Mouse (Mus musculus) midbrain, embryonic 12.5 days (tissue): ENCODE results near the gene Maml2. TPM values are rescaled to one million over a fixed set of nuclear protein-coding genes. Genes with fewer than 3 reads are reported as not detected.

ENCODE experiments used
- ATAC-seq: fragments of 200-750 bp; cut with Nextera tagmentation; 2 replicates; pipeline ENCODE4 v1.8.0; 2017; ENCODE audit warnings: low read depth, moderate TSS enrichment, moderate library complexity; ENCODE audit not compliant: low FRiP score
- H3K27ac ChIP-seq: fragments of 300-500 bp; sonication (generic); replicated peaks from 2 replicates; pipeline ENCODE4 v1.5.1; 2016; ENCODE audit warnings: mild to moderate bottlenecking
- H3K27me3 ChIP-seq: fragments of 300-500 bp; sonication (generic); 2 replicates; pipeline ENCODE4 v1.6.1; 2016; ENCODE audit warnings: mild to moderate bottlenecking
- H3K36me3 ChIP-seq: fragments of 300-500 bp; sonication (generic); 2 replicates; pipeline ENCODE4 v1.6.1; 2016
- H3K4me1 ChIP-seq: fragments of 300-500 bp; sonication (generic); 2 replicates; pipeline ENCODE4 v1.6.1; 2016
- H3K4me2 ChIP-seq: fragments of 300-500 bp; sonication (generic); replicated peaks from 2 replicates; pipeline ENCODE4 v1.6.1; 2016; ENCODE audit warnings: mild to moderate bottlenecking, moderate library complexity
- H3K4me3 ChIP-seq: fragments of 300-500 bp; sonication (generic); 2 replicates; pipeline ENCODE4 v1.5.1; 2016; ENCODE audit warnings: mild to moderate bottlenecking
- H3K9ac ChIP-seq: fragments of 300-500 bp; sonication (generic); replicated peaks from 2 replicates; pipeline ENCODE4 v1.6.1; 2016; ENCODE audit warnings: mild to moderate bottlenecking, moderate library complexity
- H3K9me3 ChIP-seq: fragments of 300-500 bp; sonication (generic); 2 replicates; pipeline ENCODE4 v1.6.1; 2016; ENCODE audit warnings: mild to moderate bottlenecking
- WGBS: fragments of 180-500 bp; shearing (Covaris S2); methylation state at CpG from one replicate; pipeline ENCODE4 v1.1.7; 2016; 5-methylcytosine and 5-hydroxymethylcytosine counted together
- polyA plus RNA-seq: library from polyadenylated mRNA; unstranded; fragments of >200 nt; fragmentation: Nextera tagmentation; extraction: Ambion mirVana; gene quantifications from 2 replicates; pipeline ENCODE4 v1.2.1, GENCODE M21; 2016

Maml2 gene
- polyA plus RNA-seq, 1 experiment from 2014 or later: 12.5 TPM

DNA sequence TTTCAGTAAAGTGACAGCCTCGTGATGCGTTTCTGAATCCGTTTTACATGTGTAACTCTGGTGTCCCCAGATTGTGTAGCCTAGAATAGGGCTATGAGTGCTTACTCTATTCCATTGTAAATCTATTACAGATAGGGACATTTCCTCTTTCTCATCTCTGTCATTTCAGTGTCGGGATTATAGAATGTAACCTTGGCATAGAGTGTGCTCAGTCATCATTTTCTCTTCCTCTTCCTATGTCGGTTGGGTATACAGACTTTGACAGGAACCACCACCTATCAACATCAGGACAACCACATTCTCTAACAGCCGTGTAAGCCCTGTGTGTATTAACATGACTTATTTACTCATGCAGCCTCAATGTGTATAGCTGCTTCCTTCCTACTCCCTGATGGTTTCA, 248.0 kb downstream of the Maml2 start:
- H3K9me3 ChIP-seq: no peaks in the 10 kb centered on the region
- H3K36me3 ChIP-seq: no peaks in the 10 kb centered on the region
- no peak overlapping the region for H3K27ac ChIP-seq
- peaks cover 26% of the 10 kb centered on the region for H3K4me1 ChIP-seq
- 90% methylated on average over 6 of the region's 6 CpGs for WGBS
- ATAC-seq: no peak
- H3K9ac ChIP-seq: no peak overlapping the region
- no peak overlapping the region for H3K4me3 ChIP-seq
- H3K27me3 ChIP-seq: no peaks in the 10 kb centered on the region
- H3K4me2 ChIP-seq: no peak overlapping the region

GRCm38 (mm10) chr9:13549911-13550310, 252.2 kb downstream of the Maml2 start:
- no peaks in the 10 kb centered on the region for H3K27me3 ChIP-seq
- H3K36me3 ChIP-seq: no peaks in the 10 kb centered on the region
- H3K27ac ChIP-seq: no peak overlapping the region
- 75% methylated on average over 3 of the region's 3 CpGs for WGBS
- H3K4me1 ChIP-seq: 0 out of 2 replicates have a peak, but pooled peaks cover 12% of the 10 kb centered on the region
- no peak for ATAC-seq
- H3K9me3 ChIP-seq: no peaks in the 10 kb centered on the region
- H3K4me3 ChIP-seq: no peak overlapping the region
- no peak overlapping the region for H3K9ac ChIP-seq
- H3K4me2 ChIP-seq: no peak overlapping the region

DNA sequence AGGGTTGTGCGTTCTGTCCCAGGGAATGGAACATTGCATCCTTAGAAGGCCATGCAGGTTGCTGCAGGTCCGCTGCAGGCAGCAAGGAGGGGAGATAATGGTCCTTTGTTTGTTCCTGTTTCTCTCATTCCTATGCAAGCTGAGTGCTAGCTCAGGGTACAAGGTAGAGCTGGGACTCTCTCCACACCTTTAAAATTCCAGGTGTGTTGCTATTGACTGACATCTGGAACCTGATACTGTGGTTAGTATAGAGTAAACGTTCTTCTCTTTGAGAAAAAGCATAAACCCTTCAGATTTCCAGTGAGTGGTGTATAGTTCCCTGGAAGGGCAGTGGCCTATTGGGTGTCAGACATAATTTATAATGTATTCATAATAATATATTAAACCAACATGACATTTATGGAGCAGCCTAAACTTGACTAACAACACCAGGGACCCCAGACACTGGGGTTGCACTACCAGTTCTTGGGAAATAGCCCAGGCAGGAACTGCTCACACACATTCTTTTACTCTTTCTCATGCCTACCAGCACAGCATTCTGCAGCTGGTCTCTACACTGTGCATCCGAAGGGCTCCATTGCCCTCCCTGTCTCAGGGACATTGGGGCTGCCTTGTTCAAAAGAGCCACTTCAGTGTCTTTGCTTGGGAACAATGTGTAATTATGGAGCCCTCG, 254.8 kb downstream of the Maml2 start:
- H3K9me3 ChIP-seq: no peaks in the 10 kb centered on the region
- no peak overlapping the region for H3K4me2 ChIP-seq
- no peaks in the 10 kb centered on the region for H3K36me3 ChIP-seq
- no peak for ATAC-seq
- H3K9ac ChIP-seq: no peak overlapping the region
- WGBS: 76% methylated on average over 5 of the region's 5 CpGs
- H3K27me3 ChIP-seq: no peaks in the 10 kb centered on the region
- H3K4me1 ChIP-seq: peaks cover 20% of the 10 kb centered on the region; the same call in 1 of the 2 replicates
- no peak overlapping the region for H3K4me3 ChIP-seq
- no peak overlapping the region for H3K27ac ChIP-seq

GRCm38 (mm10) chr9:13554773-13555172, 257.0 kb downstream of the Maml2 start:
- H3K4me3 ChIP-seq: no peak overlapping the region
- WGBS: 90% methylated on average over 5 of the region's 5 CpGs
- no peak overlapping the region for H3K27ac ChIP-seq

GRCm38 (mm10) chr9:13555973-13556481, 258.3 kb downstream of the Maml2 start:
- 32% methylated on average over 8 of the region's 8 CpGs for WGBS
- no peak for ATAC-seq
- Histone ChIP-seq H3K9ac (no peak overlapping the region), H3K4me2 (no peak overlapping the region), H3K36me3 (no peaks in the 10 kb centered on the region), H3K9me3 (no peaks in the 10 kb centered on the region), H3K4me3 (no peak overlapping the region), H3K4me1 (peaks cover 11% of the 10 kb centered on the region; the same call in 1 of the 2 replicates), H3K27ac (no peak overlapping the region), H3K27me3 (no peaks in the 10 kb centered on the region)

More at GRCm38 (mm10) chr9:13554773-13555172, 257.0 kb downstream of the Maml2 start:
- Histone ChIP-seq H3K4me2 (no peak overlapping the region), H3K36me3 (no peaks in the 10 kb centered on the region), H3K9me3 (no peaks in the 10 kb centered on the region), H3K9ac (no peak overlapping the region), H3K27me3 (no peaks in the 10 kb centered on the region), H3K4me1 (peaks cover 11% of the 10 kb centered on the region; the same call in 1 of the 2 replicates)
- ATAC-seq: no peak

- Histone ChIP-seq H3K4me1 (peaks cover 11% of the 10 kb centered on the region; the same call in 1 of the 2 replicates), H3K36me3 (no peaks in the 10 kb centered on the region), H3K9ac (no peak overlapping the region), H3K4me2 (no peak overlapping the region), H3K4me3 (no peak overlapping the region), H3K27me3 (no peaks in the 10 kb centered on the region), H3K27ac (no peak overlapping the region), H3K9me3 (no peaks in the 10 kb centered on the region)
- WGBS: 88% methylated on average over 3 of the region's 3 CpGs
- no peak for ATAC-seq
Measured at GRCm38 (mm10) chr9:13556696-13557095, 258.9 kb downstream of the Maml2 start.

- Histone ChIP-seq H3K27ac (no peak overlapping the region), H3K4me3 (no peak overlapping the region), H3K27me3 (no peaks in the 10 kb centered on the region), H3K4me2 (no peak overlapping the region), H3K36me3 (no peaks in the 10 kb centered on the region), H3K9ac (no peak overlapping the region), H3K9me3 (no peaks in the 10 kb centered on the region), H3K4me1 (peaks cover 15% of the 10 kb centered on the region; the same call in 1 of the 2 replicates)
- 81% methylated on average over 4 of the region's 4 CpGs for WGBS
- ATAC-seq: no peak
Measured at GRCm38 (mm10) chr9:13558811-13559372, 261.1 kb downstream of the Maml2 start.

DNA sequence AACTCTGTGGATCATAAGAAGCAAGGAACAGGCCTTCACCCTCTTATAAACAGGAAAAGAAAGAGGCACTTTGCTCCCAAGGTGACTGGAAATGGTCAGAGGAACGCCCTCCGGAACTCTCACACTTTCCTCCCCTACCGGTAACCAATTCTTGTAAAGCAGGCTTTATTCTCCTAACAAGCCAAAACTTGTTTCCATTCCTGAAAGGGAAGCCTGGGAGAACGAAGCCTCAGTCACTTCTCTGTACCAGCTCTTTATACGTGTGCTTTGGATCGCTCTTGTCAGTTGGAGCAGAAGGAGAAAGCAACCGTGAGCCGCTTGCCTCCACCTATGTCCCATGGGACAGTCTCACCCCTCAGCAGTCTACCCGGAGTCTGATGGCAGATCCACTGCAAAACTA, 262.9 kb downstream of the Maml2 start:
- H3K27ac ChIP-seq: no peak overlapping the region
- no peak for ATAC-seq
- WGBS: 88% methylated on average over 9 of the region's 9 CpGs
- H3K4me3 ChIP-seq: no peak overlapping the region
- H3K4me2 ChIP-seq: no peak overlapping the region
- no peak overlapping the region for H3K9ac ChIP-seq
- H3K9me3 ChIP-seq: no peaks in the 10 kb centered on the region
- H3K4me1 ChIP-seq: peaks cover 25% of the 10 kb centered on the region
- no peaks in the 10 kb centered on the region for H3K36me3 ChIP-seq
- H3K27me3 ChIP-seq: no peaks in the 10 kb centered on the region

GRCm38 (mm10) chr9:13561335-13561734, 263.6 kb downstream of the Maml2 start:
- Histone ChIP-seq H3K27me3 (no peaks in the 10 kb centered on the region), H3K9ac (no peak overlapping the region), H3K4me2 (no peak overlapping the region), H3K4me1 (peaks cover 19% of the 10 kb centered on the region), H3K36me3 (no peaks in the 10 kb centered on the region), H3K4me3 (no peak overlapping the region), H3K27ac (no peak overlapping the region), H3K9me3 (no peaks in the 10 kb centered on the region)
- ATAC-seq: no peak
- 92% methylated on average over 1 of the region's 1 CpGs for WGBS

GRCm38 (mm10) chr9:13563475-13564414, 266.0 kb downstream of the Maml2 start:
- WGBS: 81% methylated on average over 10 of the region's 10 CpGs
- Histone ChIP-seq H3K4me2 (no peak overlapping the region), H3K4me3 (no peak overlapping the region), H3K9ac (no peak overlapping the region), H3K27ac (no peak overlapping the region), H3K36me3 (no peaks in the 10 kb centered on the region), H3K4me1 (peaks cover 18% of the 10 kb centered on the region), H3K27me3 (no peaks in the 10 kb centered on the region), H3K9me3 (no peaks in the 10 kb centered on the region)
- no peak for ATAC-seq

- ATAC-seq: no peak
- 63% methylated on average over 11 of the region's 11 CpGs for WGBS
- no peaks in the 10 kb centered on the region for H3K36me3 ChIP-seq
- no peak overlapping the region for H3K4me2 ChIP-seq
- no peaks in the 10 kb centered on the region for H3K27me3 ChIP-seq
- H3K4me3 ChIP-seq: no peak overlapping the region
- peaks cover 18% of the 10 kb centered on the region for H3K4me1 ChIP-seq
- H3K9me3 ChIP-seq: no peaks in the 10 kb centered on the region
- no peak overlapping the region for H3K9ac ChIP-seq
- H3K27ac ChIP-seq: no peak overlapping the region
Measured at GRCm38 (mm10) chr9:13565343-13566019, 267.7 kb downstream of the Maml2 start.
